Mouse (Mus musculus) neural tube, embryonic 14.5 days (tissue): ENCODE measurements around the gene Pitpnm2. TPM values are rescaled to one million over a fixed set of nuclear protein-coding genes. Genes with fewer than 3 reads are reported as not detected.

Experiments
- ATAC-seq: fragments of 200-750 bp; cut with Nextera tagmentation; 2 replicates; pipeline ENCODE4 v1.8.0; 2017; ENCODE audit warnings: low read depth, mild to moderate bottlenecking, moderate TSS enrichment, moderate library complexity
- H3K27ac ChIP-seq: fragments of 300-500 bp; sonication (generic); 2 replicates; pipeline ENCODE4 v1.5.1; 2014; ENCODE audit warnings: low read depth, mild to moderate bottlenecking, control low read depth, low read length, moderate library complexity, mixed read lengths
- H3K27me3 ChIP-seq: fragments of 300-500 bp; sonication (generic); 2 replicates; pipeline ENCODE4 v1.6.1; 2014; ENCODE audit warnings: low read length; ENCODE audit not compliant: control insufficient read depth, insufficient read depth
- H3K36me3 ChIP-seq: fragments of 300-500 bp; sonication (generic); 2 replicates; pipeline ENCODE4 v1.6.1; 2014; ENCODE audit warnings: low read length, mixed read lengths; ENCODE audit not compliant: control insufficient read depth, insufficient read depth
- H3K4me1 ChIP-seq: fragments of 300-500 bp; sonication (generic); 2 replicates; pipeline ENCODE4 v1.6.1; 2014; ENCODE audit warnings: low read length; ENCODE audit not compliant: control insufficient read depth, insufficient read depth
- H3K4me2 ChIP-seq: fragments of 300-500 bp; sonication (generic); 2 replicates; pipeline ENCODE4 v1.6.1; 2014; ENCODE audit warnings: mild to moderate bottlenecking, low read depth, low read length, control low read depth
- H3K4me3 ChIP-seq: fragments of 300-500 bp; sonication (generic); 2 replicates; pipeline ENCODE4 v1.5.1; 2014; ENCODE audit warnings: low read depth, low read length, control low read depth, mixed read lengths
- H3K9ac ChIP-seq: fragments of 300-500 bp; sonication (generic); replicated peaks from 2 replicates; pipeline ENCODE4 v1.6.1; 2014; ENCODE audit warnings: low read depth, mild to moderate bottlenecking, control low read depth, low read length, mixed read lengths
- H3K9me3 ChIP-seq: fragments of 300-500 bp; sonication (generic); 2 replicates; pipeline ENCODE4 v1.6.1; 2016; ENCODE audit warnings: low read length; ENCODE audit not compliant: control insufficient read depth
- WGBS: fragments of 180-500 bp; shearing (Covaris S2); extraction: QIAGEN DNeasy Blood & Tissue Kit; methylation state at CpG from one replicate; pipeline ENCODE4 v1.1.7; 2014; 5-methylcytosine and 5-hydroxymethylcytosine counted together
- polyA plus RNA-seq: library from polyadenylated mRNA; unstranded; fragments of >200 nt; fragmentation: Nextera tagmentation; extraction: Ambion mirVana; gene quantifications from 2 replicates; pipeline ENCODE4 v1.2.1, GENCODE M21; 2014

Pitpnm2 gene
- polyA plus RNA-seq, 1 experiment from 2014 or later, result 14.3 TPM

DNA sequence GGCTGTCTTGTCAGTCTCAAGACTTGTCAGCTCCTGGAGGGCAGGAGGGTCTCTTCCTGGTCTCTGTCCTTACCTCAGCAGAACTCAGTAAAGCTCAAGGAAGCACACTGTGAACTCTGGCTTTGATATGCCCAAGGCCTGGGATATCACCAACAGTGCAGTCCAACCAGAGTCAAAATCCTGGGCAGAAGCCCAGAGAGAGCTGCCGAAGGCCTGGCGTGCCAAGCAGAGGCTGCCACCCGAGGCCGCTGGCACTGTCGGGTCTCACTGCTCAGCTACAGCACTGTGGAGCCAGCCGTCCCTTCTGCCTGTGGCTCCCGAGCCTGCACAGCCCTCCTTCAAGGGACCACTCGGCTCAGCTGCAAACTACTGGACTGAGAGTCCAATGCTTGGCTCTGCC, 38.3 kb downstream of the Pitpnm2 start:
- no peak overlapping the region for H3K4me3 ChIP-seq
- no peaks in the 10 kb centered on the region for H3K9me3 ChIP-seq
- no peaks in the 10 kb centered on the region for H3K36me3 ChIP-seq
- no peak overlapping the region for H3K9ac ChIP-seq
- 84% methylated on average over 8 of the region's 8 CpGs for WGBS
- ATAC-seq, result no peak
- H3K4me2 ChIP-seq, result no peak overlapping the region
- no peaks in the 10 kb centered on the region for H3K27me3 ChIP-seq
- no peak overlapping the region for H3K27ac ChIP-seq
- peaks cover 11% of the 10 kb centered on the region; the same call in 1 of the 2 replicates for H3K4me1 ChIP-seq

DNA sequence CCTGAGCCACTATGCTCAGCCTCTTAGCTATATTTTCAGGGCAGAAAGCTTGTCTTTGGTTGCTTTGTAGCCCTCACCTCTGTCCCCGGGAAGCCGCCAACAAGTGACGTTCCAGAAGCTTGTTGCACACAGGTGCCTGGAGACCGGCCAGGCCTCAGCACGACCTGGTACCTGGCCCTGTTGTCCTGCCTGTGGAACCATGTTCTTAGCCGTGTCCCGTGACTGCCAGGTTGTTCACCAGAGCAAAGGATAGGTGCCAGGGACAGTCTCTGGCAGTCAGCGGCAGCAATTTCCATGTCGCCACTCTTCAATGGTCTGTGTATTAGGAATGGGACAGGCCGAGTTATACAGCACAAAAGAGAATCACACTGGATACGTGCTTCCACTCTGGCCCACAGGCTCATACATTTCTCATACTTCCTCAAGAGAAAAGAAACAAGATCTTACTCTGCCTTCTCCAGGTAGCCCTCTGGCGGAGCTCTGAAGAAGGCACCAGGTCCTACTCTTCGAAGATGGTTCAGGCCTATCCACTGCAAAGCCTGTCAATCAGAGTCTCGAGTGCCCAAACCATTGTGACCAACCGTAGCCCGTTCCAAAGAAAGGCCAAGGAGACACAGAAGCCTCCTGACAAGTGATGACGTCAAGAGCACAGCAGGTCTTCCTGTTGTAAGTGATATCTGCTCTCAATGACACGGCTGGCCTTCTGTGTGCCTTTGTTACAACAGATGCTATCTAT, 39.1 kb downstream of the Pitpnm2 start:
- no peaks in the 10 kb centered on the region for H3K27me3 ChIP-seq
- peaks cover 13% of the 10 kb centered on the region; the same call in 1 of the 2 replicates for H3K4me1 ChIP-seq
- no peak overlapping the region for H3K4me3 ChIP-seq
- ATAC-seq, result no peak
- no peak overlapping the region for H3K4me2 ChIP-seq
- no peak overlapping the region for H3K9ac ChIP-seq
- H3K27ac ChIP-seq, result no peak overlapping the region
- no peaks in the 10 kb centered on the region for H3K9me3 ChIP-seq
- no peaks in the 10 kb centered on the region for H3K36me3 ChIP-seq
- 73% methylated on average over 18 of the region's 18 CpGs for WGBS

- Histone ChIP-seq H3K9me3 (no peaks in the 10 kb centered on the region), H3K27me3 (no peaks in the 10 kb centered on the region), H3K4me2 (no peak overlapping the region), H3K9ac (no peak overlapping the region), H3K4me1 (peaks cover 13% of the 10 kb centered on the region; the same call in 1 of the 2 replicates), H3K4me3 (no peak overlapping the region), H3K27ac (no peak overlapping the region), H3K36me3 (no peaks in the 10 kb centered on the region)
- 73% methylated on average over 6 of the region's 6 CpGs for WGBS
- ATAC-seq, result no peak
Measured at GRCm38 (mm10) chr5:124209850-124210249, 39.7 kb downstream of the Pitpnm2 start.

GRCm38 (mm10) chr5:124208030-124208429, 41.5 kb downstream of the Pitpnm2 start:
- Histone ChIP-seq H3K4me3 (no peak overlapping the region), H3K4me1 (peaks cover 13% of the 10 kb centered on the region; the same call in 1 of the 2 replicates), H3K27ac (no peak overlapping the region), H3K36me3 (no peaks in the 10 kb centered on the region), H3K27me3 (no peaks in the 10 kb centered on the region), H3K4me2 (no peak overlapping the region), H3K9me3 (no peaks in the 10 kb centered on the region), H3K9ac (no peak overlapping the region)
- ATAC-seq, result no peak
- 61% methylated on average over 8 of the region's 8 CpGs for WGBS

- 0 out of 2 replicates have a peak overlapping the region, but pooled peaks have one; percentile 3 for H3K27ac ChIP-seq
- H3K36me3 ChIP-seq, result no peaks in the 10 kb centered on the region
- ATAC-seq, result no peak
- H3K9me3 ChIP-seq, result no peaks in the 10 kb centered on the region
- H3K4me3 ChIP-seq, result no peak overlapping the region
- H3K4me2 ChIP-seq, result no peak overlapping the region
- H3K27me3 ChIP-seq, result no peaks in the 10 kb centered on the region
- 35% methylated on average over 13 of the region's 13 CpGs for WGBS
- H3K4me1 ChIP-seq, result peaks cover 13% of the 10 kb centered on the region; the same call in 1 of the 2 replicates
- H3K9ac ChIP-seq, result no peak overlapping the region
Measured at GRCm38 (mm10) chr5:124206481-124207038, 43.0 kb downstream of the Pitpnm2 start.

DNA sequence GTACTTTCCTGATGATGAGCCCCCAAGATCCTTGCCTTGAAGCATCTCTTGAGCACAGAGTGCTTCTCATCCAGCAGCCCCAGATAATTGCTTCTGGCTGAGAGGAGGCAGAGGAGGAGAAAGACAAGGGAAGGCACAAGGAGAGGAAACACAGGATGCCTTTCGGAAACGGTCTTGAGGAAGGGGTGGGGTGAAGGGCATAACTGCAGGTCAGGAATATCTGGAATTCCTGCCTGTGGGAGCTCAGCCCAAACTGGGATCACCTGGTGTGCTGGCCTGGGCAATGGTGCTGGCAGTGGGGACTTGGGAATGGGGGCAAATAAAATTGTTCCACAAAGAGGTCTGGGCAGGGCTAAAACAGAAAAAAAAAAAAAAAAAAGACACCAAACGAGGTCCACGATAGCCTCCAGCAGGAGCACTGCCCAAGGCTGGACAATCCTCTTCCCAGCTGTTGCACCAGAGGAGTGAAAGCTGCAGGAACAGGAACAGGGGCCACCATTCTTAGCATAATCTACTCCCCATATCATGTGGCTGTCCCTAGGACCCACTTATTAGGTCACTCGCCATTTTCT, 43.7 kb downstream of the Pitpnm2 start:
- Histone ChIP-seq H3K36me3 (no peaks in the 10 kb centered on the region), H3K4me3 (no peak overlapping the region), H3K9ac (no peak overlapping the region), H3K4me2 (no peak overlapping the region), H3K4me1 (peaks cover 13% of the 10 kb centered on the region; the same call in 1 of the 2 replicates), H3K9me3 (no peaks in the 10 kb centered on the region), H3K27me3 (no peaks in the 10 kb centered on the region), H3K27ac (no peak overlapping the region)
- 59% methylated on average over 5 of the region's 5 CpGs for WGBS
- ATAC-seq, result no peak

DNA sequence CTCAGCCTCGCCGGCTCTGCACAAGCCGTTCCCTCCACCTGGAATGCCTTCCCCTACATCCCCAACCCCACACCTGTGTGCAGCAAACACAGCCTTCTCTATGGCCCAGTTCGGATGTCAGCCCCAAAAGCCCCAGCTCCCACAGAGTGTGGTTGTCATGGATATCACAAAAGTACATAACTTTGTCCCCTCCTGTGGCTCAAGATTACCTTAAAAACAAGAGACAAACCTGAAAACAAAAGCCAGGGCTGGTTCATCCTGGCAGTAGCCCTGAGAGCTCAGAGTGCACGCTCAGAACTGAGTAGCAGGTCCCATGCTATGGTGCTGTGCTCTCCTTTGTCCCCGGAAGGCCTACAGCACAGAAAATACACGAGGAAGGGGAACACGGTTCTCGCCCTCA, 44.3 kb downstream of the Pitpnm2 start:
- Histone ChIP-seq H3K27me3 (no peaks in the 10 kb centered on the region), H3K9me3 (no peaks in the 10 kb centered on the region), H3K36me3 (no peaks in the 10 kb centered on the region), H3K4me3 (no peak overlapping the region), H3K9ac (no peak overlapping the region), H3K27ac (no peak overlapping the region), H3K4me1 (peaks cover 13% of the 10 kb centered on the region; the same call in 1 of the 2 replicates), H3K4me2 (no peak overlapping the region)
- 77% methylated on average over 9 of the region's 9 CpGs for WGBS
- ATAC-seq, result no peak

GRCm38 (mm10) chr5:124204127-124204794, 45.3 kb downstream of the Pitpnm2 start:
- no peak overlapping the region for H3K4me3 ChIP-seq
- ATAC-seq, result no peak
- no peaks in the 10 kb centered on the region for H3K36me3 ChIP-seq
- no peak overlapping the region for H3K9ac ChIP-seq
- WGBS, result 87% methylated on average over 9 of the region's 9 CpGs
- H3K4me1 ChIP-seq, result peaks cover 13% of the 10 kb centered on the region; the same call in 1 of the 2 replicates
- no peak overlapping the region for H3K4me2 ChIP-seq
- no peaks in the 10 kb centered on the region for H3K27me3 ChIP-seq
- no peaks in the 10 kb centered on the region for H3K9me3 ChIP-seq
- H3K27ac ChIP-seq, result no peak overlapping the region
